Mouse (Mus musculus) hindbrain, embryonic 11.5 days (tissue): Measurements from ENCODE around the gene Eif5a. TPM values are rescaled to one million over a fixed set of nuclear protein-coding genes. Genes with fewer than 3 reads are reported as not detected.

Source experiments
- ATAC-seq: fragments of 200-750 bp; cut with Nextera tagmentation; 2 replicates; pipeline ENCODE4 v1.8.0; 2017; ENCODE audit warnings: mild to moderate bottlenecking, moderate TSS enrichment, moderate library complexity; ENCODE audit not compliant: low FRiP score
- DNase-seq: peaks from one replicate; pipeline ENCODE4 v3.0.0-alpha.2; 2015; ENCODE audit warnings: low spot score
- H3K27ac ChIP-seq: fragments of 300-500 bp; sonication (generic); 2 replicates; pipeline ENCODE4 v1.5.1; 2014; ENCODE audit warnings: mild to moderate bottlenecking, low read depth, low read length
- H3K27me3 ChIP-seq: fragments of 300-500 bp; sonication (generic); 2 replicates; pipeline ENCODE4 v1.6.1; 2014; ENCODE audit warnings: mild to moderate bottlenecking, low read length, moderate library complexity, mixed read lengths; ENCODE audit not compliant: control insufficient read depth, insufficient read depth
- H3K36me3 ChIP-seq: fragments of 300-500 bp; sonication (generic); 2 replicates; pipeline ENCODE4 v1.6.1; 2014; ENCODE audit warnings: mild to moderate bottlenecking, low read length, moderate library complexity, mixed read lengths; ENCODE audit not compliant: control insufficient read depth, insufficient read depth
- H3K4me1 ChIP-seq: fragments of 300-500 bp; sonication (generic); replicated peaks from 2 replicates; pipeline ENCODE4 v1.6.1; 2014; ENCODE audit warnings: low read length, mixed read lengths; ENCODE audit not compliant: control insufficient read depth, insufficient read depth
- H3K4me2 ChIP-seq: fragments of 300-500 bp; sonication (generic); replicated peaks from 2 replicates; pipeline ENCODE4 v1.6.1; 2014; ENCODE audit warnings: mild to moderate bottlenecking, low read depth, low read length
- H3K4me3 ChIP-seq: fragments of 300-500 bp; sonication (generic); 2 replicates; pipeline ENCODE4 v1.5.1; 2014; ENCODE audit warnings: low read depth, low read length
- H3K9ac ChIP-seq: fragments of 300-500 bp; sonication (generic); 2 replicates; pipeline ENCODE4 v1.6.1; 2014; ENCODE audit warnings: low read depth, low read length
- H3K9me3 ChIP-seq: fragments of 300-500 bp; sonication (generic); 2 replicates; pipeline ENCODE4 v1.6.1; 2016; ENCODE audit warnings: low read length; ENCODE audit not compliant: control insufficient read depth
- WGBS: fragments of 180-500 bp; shearing (Covaris S2); extraction: QIAGEN DNeasy Blood & Tissue Kit; methylation state at CpG from one replicate; pipeline ENCODE4 v1.1.7; 2014; 5-methylcytosine and 5-hydroxymethylcytosine counted together
- polyA plus RNA-seq: library from polyadenylated mRNA; unstranded; fragments of >200 nt; fragmentation: Nextera tagmentation; extraction: Ambion mirVana; gene quantifications from 2 replicates; pipeline ENCODE4 v1.2.1, GENCODE M21; 2014

Gene Eif5a
- polyA plus RNA-seq, 1 experiment from 2014 or later = 1,842 TPM

GRCm38 (mm10) chr11:69938401-69938979, 16.7 kb upstream of the Eif5a start:
- ATAC-seq (no peak), DNase-seq (no peak)
- H3K27ac ChIP-seq = no peak overlapping the region
- WGBS = 15% methylated on average over 9 of the region's 9 CpGs
- no peaks in the 10 kb centered on the region for H3K36me3 ChIP-seq
- H3K4me3 ChIP-seq = no peak overlapping the region
- H3K9me3 ChIP-seq = no peaks in the 10 kb centered on the region
- no peak overlapping the region for H3K9ac ChIP-seq
- peaks cover 5% of the 10 kb centered on the region for H3K4me1 ChIP-seq
- H3K4me2 ChIP-seq = no peak overlapping the region
- H3K27me3 ChIP-seq = peaks cover 35% of the 10 kb centered on the region

DNA sequence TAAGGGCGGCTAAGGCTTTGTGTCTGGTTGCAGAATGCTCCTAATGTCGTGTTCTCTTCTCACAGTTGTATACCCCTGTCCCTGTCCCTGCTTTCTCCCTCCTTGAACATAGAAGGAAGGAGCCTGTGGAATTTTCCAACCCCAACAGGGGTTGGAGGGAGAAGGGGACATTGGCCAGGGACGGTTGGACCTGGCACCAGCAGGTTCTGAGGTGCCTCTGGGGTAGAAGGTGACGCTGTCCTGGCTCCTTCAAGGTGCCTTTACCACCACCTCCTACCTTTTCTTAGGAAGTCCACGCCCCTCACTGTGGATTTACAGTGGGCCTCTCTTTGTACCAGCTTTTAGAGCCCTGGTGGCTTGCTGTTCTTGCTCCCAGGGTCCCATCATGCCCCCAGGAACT, 16.1 kb upstream of the Eif5a start:
- H3K27me3 ChIP-seq = peaks cover 35% of the 10 kb centered on the region

DNA sequence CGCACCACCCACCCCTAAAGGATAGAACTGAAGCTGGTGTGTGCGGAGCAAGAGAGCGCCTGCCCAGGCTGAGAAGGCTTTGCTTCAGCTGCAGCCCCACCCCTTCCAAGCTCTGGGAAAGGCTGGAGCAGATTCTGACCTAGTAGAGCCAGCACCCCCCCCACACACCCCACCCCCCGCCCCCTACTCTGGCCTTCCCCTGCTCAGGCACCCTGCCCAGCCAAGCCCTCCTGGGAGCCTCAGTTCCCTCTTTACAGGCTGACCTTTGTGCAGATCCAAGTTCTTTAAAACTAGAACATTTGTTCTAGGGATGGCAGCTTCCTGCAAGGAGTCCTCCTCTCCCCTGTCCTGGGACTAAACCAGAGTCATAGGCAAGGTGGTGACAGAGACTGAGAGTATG, 15.6 kb upstream of the Eif5a start:
- 55% methylated on average over 3 of the region's 4 CpGs for WGBS
- H3K4me2 ChIP-seq = no peak overlapping the region
- peaks cover 35% of the 10 kb centered on the region for H3K27me3 ChIP-seq
- H3K27ac ChIP-seq = no peak overlapping the region
- no peaks in the 10 kb centered on the region for H3K36me3 ChIP-seq
- ATAC-seq (no peak), DNase-seq (no peak)
- no peak overlapping the region for H3K9ac ChIP-seq
- no peaks in the 10 kb centered on the region for H3K9me3 ChIP-seq
- 0 out of 2 replicates have a peak overlapping the region, but pooled peaks have one; percentile 6 for H3K4me3 ChIP-seq
- H3K4me1 ChIP-seq = peaks cover 5% of the 10 kb centered on the region

More for the DNA sequence above, 16.1 kb upstream of the Eif5a start:
- Histone ChIP-seq H3K4me2 (no peak overlapping the region), H3K4me3 (no peak overlapping the region), H3K36me3 (no peaks in the 10 kb centered on the region), H3K27ac (no peak overlapping the region), H3K9ac (no peak overlapping the region), H3K4me1 (peaks cover 5% of the 10 kb centered on the region), H3K9me3 (no peaks in the 10 kb centered on the region)
- ATAC-seq = no peak
- 71% methylated on average over 5 of the region's 5 CpGs for WGBS
- DNase-seq = no peak

DNA sequence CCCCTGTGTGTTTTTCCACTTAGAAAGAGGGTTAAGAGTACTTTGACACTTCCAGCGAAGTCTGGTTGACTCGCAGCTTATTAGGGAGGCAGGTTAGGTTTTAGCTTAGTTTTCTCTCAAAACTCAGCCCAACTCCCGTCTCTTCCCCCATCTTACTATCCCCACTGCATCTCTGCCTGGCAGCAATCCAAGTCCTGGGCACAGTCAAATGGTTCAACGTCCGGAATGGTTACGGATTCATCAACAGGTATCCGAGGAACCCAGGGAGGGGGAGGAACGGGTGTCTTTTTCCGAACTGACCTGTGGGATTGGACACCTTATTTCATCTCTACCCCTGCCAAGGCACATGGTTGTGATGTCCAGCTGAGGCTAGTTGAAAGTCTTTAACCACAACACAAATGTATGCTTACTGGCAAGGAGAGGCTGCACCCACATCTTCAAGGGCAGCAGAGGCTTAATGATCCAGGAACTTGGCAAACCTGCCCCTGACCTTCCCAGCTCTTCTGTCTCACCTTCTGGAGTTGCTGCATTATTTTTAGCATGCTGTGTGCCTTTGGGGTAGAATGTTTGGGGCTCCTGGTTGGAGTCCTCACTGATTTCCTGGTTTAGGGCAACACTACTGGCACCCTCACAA, 15.1 kb upstream of the Eif5a start:
- peak overlapping the region; percentile 47 for H3K9ac ChIP-seq
- H3K27me3 ChIP-seq = peaks cover 35% of the 10 kb centered on the region
- peak overlapping the region; percentile 56; the same call in 1 of the 2 replicates for H3K4me3 ChIP-seq
- no peaks in the 10 kb centered on the region for H3K9me3 ChIP-seq
- DNase-seq = no peak
- peaks cover 5% of the 10 kb centered on the region for H3K4me1 ChIP-seq
- no peaks in the 10 kb centered on the region for H3K36me3 ChIP-seq
- H3K4me2 ChIP-seq = peak overlapping the region; percentile 99; the same call in 1 of the 2 replicates
- no peak overlapping the region for H3K27ac ChIP-seq
- ATAC-seq = no peak
- 44% methylated on average over 9 of the region's 9 CpGs for WGBS

- H3K4me3 ChIP-seq = peak overlapping the region; percentile 56
- peak overlapping the region; percentile 99 for H3K4me2 ChIP-seq
- H3K27ac ChIP-seq = no peak overlapping the region
- H3K9ac ChIP-seq = peak overlapping the region; percentile 47
- no peaks in the 10 kb centered on the region for H3K9me3 ChIP-seq
- ATAC-seq (0 out of 2 replicates have a peak, but pooled peaks have one; percentile 28), DNase-seq (no peak)
- H3K27me3 ChIP-seq = peaks cover 35% of the 10 kb centered on the region
- H3K4me1 ChIP-seq = peaks cover 5% of the 10 kb centered on the region
- no peaks in the 10 kb centered on the region for H3K36me3 ChIP-seq
- WGBS = 2% methylated on average over 24 of the region's 30 CpGs
Measured at GRCm38 (mm10) chr11:69936156-69936555, 14.4 kb upstream of the Eif5a start.

GRCm38 (mm10) chr11:69935137-69935879, 13.6 kb upstream of the Eif5a start, which contains the start of gene Ybx2:
Gene Ybx2 (plus strand): TSS chr11:69935796.
- H3K4me2 ChIP-seq = peak within 1 kb of the TSS; percentile 99
- H3K27me3 ChIP-seq = peaks cover 35% of the 10 kb centered on the region
- DNase-seq = peak; percentile 90
- no peaks in the 10 kb centered on the region for H3K9me3 ChIP-seq
- peak; percentile 94 for ATAC-seq
- H3K4me3 ChIP-seq = peak within 1 kb of the TSS; percentile 56
- WGBS = 2% methylated on average over 49 of the region's 62 CpGs
- H3K36me3 ChIP-seq = no peaks in the 10 kb centered on the region
- peak within 1 kb of the TSS; percentile 47 for H3K9ac ChIP-seq
- H3K27ac ChIP-seq = no peak within 1 kb of the TSS
- H3K4me1 ChIP-seq = peaks cover 5% of the 10 kb centered on the region

GRCm38 (mm10) chr11:69934681-69935080, 12.9 kb upstream of the Eif5a start:
- H3K27ac ChIP-seq = no peak overlapping the region
- H3K4me1 ChIP-seq = peaks cover 5% of the 10 kb centered on the region
- no peak for ATAC-seq
- no peak overlapping the region for H3K9ac ChIP-seq
- H3K9me3 ChIP-seq = no peaks in the 10 kb centered on the region
- H3K4me2 ChIP-seq = no peak overlapping the region
- WGBS = 17% methylated on average over 6 of the region's 6 CpGs
- no peak overlapping the region for H3K4me3 ChIP-seq
- H3K27me3 ChIP-seq = peaks cover 35% of the 10 kb centered on the region
- DNase-seq = no peak
- H3K36me3 ChIP-seq = no peaks in the 10 kb centered on the region

DNA sequence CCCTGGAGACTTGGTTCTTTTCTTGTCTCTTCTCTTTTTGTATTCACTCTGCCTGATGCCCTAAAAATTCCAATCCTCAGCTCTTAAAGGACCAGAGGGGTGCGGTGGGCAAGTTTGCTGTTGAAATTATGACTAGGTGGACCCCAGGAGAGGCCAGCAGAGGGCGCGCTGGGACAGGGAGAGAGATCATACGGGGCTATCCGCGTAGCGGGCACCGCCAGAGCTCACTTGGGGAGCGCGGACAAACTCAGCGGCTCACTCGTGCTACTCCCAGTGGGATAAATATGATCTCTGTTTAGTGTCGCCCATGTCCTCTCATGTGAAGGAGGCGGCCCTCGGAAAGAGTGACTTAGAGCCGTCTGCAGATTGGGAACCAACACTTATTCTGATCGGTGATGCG, 12.4 kb upstream of the Eif5a start:
- H3K4me3 ChIP-seq = peak overlapping the region; percentile 10
- ATAC-seq (no peak), DNase-seq (peak; percentile 97)
- under 1% methylated on average over 18 of the region's 18 CpGs for WGBS
- H3K36me3 ChIP-seq = no peaks in the 10 kb centered on the region
- peak overlapping the region; percentile 30 for H3K4me2 ChIP-seq
- H3K9me3 ChIP-seq = no peaks in the 10 kb centered on the region
- H3K9ac ChIP-seq = no peak overlapping the region
- H3K27me3 ChIP-seq = peaks cover 35% of the 10 kb centered on the region
- peaks cover 5% of the 10 kb centered on the region for H3K4me1 ChIP-seq
- H3K27ac ChIP-seq = no peak overlapping the region
